Mouse (Mus musculus): ENCODE results near the gene Atxn1. TPM values are rescaled to one million over a fixed set of nuclear protein-coding genes. Genes with fewer than 3 reads are reported as not detected.

Gene Atxn1
- total RNA-seq, 2 experiments from 2014 or later, result 145 to 169 TPM

DNA sequence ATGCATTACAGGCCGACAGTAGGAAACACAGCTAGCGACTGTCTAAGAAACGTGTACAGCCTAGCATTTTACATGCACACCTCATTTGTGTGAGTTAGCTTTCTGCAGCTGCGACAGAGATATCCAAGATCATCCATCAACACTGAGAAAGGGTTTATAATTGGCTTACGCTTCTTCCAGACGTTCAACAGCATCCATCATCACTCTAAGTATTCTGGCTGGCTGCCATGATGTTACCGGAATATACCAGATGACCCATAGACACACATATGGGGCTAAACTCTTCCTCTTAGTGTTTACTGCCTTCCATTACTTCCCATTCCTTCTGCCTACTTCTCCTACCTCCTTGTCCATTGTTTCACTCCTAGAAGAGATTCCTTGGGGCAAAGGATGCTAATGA lies 369.4 kb downstream of the Atxn1 start:
- no peak for DNase-seq (ENCODE audit: low spot score in 2 of 2)
- intact Hi-C loops (cut with DNase I), result no loop called here

DNA sequence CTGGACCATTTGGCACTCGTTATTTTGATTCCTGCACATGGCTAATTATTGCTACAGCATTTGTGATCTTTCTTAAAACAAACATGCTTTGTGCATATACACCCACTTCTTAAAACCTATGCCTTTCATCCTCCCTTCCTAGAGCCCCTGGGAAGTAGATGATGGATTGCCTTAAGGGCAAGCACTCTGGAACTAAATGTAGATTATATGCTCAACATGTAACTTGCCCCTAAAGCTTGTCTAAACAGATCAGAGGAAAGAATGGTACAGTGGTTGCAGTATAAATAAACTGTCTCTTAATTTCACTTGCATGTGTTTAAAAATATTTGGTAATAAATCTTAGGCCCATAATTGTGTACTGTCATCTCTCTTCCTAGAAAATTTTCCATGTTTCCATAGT lies 370.9 kb downstream of the Atxn1 start:
- DNase-seq (ENCODE audit: low spot score in 2 of 2), result no peak
- intact Hi-C loops (cut with DNase I), result no loop called here

DNA sequence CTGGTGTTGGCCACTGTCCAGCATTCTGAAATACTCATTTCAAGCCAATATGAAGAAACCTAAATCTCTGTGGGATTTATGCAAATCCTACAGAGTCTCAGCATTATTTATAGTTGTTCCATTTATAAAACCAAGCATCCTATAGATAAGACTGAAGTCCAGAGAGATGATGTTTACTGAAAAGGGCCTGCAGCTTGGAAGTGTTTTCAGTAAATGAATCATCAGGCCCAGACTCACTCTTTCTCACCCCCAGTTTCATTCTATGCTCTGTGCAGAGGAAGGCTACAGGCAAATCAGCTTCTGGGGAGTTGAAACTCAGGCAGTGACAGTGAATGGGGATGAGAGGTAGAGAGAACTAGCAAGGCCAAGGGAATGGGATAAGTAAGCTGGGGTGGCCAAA lies 373.9 kb downstream of the Atxn1 start:
- DNase-seq (ENCODE audit: low spot score in 2 of 2), result no peak
- intact Hi-C loops (cut with DNase I), result no loop called here

DNA sequence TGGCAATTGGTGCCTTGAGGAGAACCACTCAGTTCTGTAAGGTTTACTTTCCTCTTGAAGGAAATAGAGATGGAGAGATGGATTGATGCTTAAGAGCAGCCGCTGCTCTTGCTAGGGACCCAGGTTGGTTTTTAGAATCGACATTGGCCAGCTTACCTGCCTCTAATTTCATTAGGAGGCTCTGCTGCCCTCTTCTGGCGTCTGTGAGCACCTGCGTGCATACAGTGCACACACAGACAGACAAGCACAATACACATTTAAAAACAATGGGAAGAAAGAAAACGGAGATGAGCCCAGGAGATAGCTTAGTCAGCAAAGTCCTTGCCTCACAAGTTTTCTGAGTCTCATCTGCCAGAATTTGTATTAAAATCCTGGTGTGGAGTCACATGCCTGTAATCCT lies 381.7 kb downstream of the Atxn1 start:
- DNase-seq (ENCODE audit: low spot score in 2 of 2), result no peak
- intact Hi-C loops (cut with DNase I), result no loop called here

DNA sequence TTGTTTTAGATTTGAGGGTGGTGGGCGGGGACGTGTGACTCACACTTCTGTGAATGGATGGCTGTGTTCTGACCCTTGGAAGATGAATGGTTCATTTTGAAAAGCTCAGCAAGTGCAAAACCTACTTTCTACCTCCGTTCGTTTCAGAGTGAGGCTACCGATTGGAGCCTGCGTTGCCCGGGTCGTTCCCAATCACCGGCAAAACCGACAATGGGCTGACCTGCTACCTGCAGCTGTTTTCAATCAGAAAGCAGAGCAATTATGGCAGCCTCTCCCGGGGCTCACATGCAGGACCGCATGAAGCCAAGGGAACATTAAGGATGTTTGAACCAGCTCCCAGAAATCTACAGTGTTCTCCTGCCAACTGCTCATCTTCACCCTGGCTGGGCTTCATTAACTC lies 382.5 kb downstream of the Atxn1 start:
- DNase-seq (ENCODE audit: low spot score in 2 of 2), result no peak
- intact Hi-C loops (cut with DNase I), result no loop called here

DNA sequence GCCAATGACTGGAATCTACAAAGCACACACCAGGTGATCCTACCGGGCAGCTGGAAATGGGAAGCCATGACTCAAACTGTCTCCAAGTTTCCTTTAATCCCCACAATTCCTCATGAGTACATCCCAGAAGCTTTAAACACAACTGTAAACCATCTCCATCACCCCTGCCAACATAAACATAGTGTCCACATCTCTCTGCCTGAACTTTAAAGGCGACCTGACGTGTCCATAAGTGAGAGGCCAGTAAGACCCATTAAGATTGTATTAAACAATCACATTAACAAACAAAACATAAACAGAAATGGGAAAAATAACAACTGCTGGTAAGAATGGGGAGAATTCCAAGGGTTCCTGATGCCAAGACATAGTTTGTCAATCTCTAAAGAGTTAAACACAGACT lies 385.1 kb downstream of the Atxn1 start:
- intact Hi-C loops (cut with DNase I), result loop anchor here (10.0 kb wide), 1 partner anchor 385 kb away; the partner anchor contains the start of gene Atxn1
- no peak for DNase-seq (ENCODE audit: low spot score in 2 of 2)

DNA sequence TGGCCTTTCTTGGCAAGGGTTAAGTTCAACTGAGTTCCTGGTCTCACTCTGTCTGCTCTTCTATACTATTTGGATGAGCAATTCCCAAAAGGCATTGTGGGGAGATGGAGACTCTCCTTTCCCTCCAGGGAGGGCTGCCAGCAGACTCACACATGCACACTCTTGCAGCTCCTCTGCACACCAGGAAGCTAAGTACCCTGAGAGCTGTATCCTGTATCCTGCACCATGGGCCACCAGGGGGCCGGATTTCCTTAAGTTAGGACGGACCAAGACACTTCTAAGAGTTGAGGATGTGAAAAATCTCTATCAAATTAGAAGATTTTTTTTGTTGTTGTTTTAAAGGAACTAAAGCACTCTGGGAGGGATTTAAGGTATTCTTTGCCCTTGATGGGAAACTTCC lies 387.0 kb downstream of the Atxn1 start:
- intact Hi-C loops (cut with DNase I), result loop anchor here (10.0 kb wide), 1 partner anchor 387 kb away; the partner anchor contains the start of gene Atxn1
- no peak for DNase-seq (ENCODE audit: low spot score in 2 of 2)

DNA sequence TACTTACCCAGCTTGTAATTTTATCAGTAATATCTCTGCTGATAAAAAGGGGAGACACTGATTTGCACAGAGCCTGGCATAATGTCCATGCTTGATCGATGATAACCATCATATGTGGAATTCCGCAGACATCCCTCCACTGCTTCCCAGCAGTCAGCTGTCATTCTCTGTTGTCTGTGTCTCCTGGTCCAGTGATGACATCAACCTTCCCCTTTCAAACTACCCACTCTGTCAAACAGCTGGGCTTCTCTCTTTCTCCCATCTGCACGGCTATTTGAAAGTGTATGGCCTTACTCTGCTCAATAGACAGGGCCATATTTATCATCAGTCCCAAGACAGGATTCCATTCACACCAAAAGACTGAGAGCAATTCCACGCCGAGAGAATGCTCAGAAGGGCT lies 387.4 kb downstream of the Atxn1 start:
- no peak for DNase-seq (ENCODE audit: low spot score in 2 of 2)
- intact Hi-C loops (cut with DNase I), result loop anchor here (10.0 kb wide), 1 partner anchor 387 kb away; the partner anchor contains the start of gene Atxn1

DNA sequence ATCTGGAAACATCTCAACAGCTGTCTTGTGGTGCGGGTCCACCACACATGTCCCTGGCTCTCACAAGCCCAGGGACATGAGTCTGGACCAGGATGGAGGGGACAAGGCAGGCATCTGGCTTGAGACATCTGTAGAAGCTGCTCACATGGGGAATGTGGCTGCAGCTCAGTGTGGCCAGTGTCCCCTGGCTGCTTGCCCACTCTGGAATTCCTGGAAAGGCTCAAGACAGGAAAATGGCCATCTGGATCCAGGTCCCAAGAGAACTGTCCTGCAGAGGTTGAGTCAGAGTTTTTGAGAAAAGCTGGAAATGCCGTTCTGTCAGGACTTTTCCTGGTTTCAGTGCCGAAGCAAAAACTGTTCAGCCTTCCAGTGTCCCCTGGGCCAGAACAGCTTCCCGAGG lies 388.6 kb downstream of the Atxn1 start:
- intact Hi-C loops (cut with DNase I), result loop anchor here (10.0 kb wide), 1 partner anchor 389 kb away; the partner anchor contains the start of gene Atxn1
- no peak for DNase-seq (ENCODE audit: low spot score in 2 of 2)

DNA sequence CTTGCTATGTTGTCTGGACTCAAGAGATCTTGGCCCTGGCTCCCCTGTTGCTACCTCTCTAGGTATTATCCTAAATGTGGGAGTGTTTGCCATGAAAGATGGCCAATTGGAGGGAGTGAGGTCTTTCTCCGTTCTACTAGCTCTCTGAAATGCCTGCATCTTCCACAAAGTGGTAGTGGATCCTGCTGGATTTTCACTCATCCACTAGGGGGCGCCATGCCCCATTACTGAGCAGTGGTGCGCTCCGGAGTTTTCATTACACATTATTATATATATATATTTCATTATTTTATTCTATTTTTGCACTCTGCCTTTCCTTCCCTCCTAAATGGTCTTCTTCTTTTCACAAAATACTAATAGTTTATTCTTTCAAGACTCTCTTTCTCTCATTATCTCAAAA lies 392.0 kb downstream of the Atxn1 start:
- intact Hi-C loops (cut with DNase I), result loop anchor here (5.0 to 10.0 kb wide), 2 partner anchors 65 to 392 kb away; partner anchors contain the start of gene Atxn1
- DNase-seq (ENCODE audit: low spot score in 2 of 2), result peak; percentile 79 to 80

DNA sequence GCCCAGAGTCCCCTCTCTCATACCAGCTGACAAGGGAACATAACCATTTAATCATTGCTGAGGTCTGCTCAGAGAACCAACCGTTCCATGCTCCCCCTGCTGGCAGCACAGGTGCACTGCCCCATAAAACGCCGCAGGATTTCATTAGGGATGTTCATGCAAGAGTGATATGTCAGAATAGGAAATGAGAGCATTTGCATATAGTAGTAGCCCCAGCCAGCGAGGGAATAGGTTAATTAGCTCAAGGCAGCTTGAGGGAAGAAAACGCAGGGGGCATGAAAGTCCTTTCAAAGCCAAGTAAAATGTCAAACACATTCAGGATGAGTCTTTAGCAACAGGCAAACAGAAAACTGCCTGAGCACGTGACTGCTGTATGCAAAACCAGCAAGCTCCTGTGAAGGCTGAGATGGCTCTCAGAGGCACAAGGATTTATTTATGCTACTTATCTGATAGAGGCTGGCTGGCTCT lies 393.0 kb downstream of the Atxn1 start:
- intact Hi-C loops (cut with DNase I), result loop anchor here (2.0 to 10.0 kb wide), 3 partner anchors 33 to 393 kb away; partner anchors contain the start of gene Atxn1
- peak; percentile 92 to 94 for DNase-seq (ENCODE audit: low spot score in 2 of 2)

DNA sequence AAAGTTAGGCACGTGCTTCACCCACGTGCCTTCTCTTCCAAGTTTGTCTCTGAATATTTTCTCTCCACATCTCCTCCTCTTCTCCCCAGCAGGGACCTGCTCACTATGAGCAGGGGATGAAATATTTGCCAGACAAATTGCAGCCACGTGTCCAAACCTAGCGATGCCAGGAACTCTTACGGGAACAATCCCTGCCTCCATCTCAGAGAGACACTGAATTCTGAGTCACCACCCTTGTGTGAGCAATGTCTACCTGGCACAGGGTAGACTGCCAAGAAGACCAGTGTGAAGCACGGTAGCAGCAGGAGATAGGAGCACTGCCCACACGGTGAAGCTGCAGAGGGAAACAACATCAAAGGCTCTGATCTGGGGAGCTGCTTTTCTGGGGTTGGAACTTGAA lies 394.9 kb downstream of the Atxn1 start:
- DNase-seq (ENCODE audit: low spot score in 2 of 2), result peak in 1 of 2 experiments; percentile 22
- intact Hi-C loops (cut with DNase I), result loop anchor here (2.0 to 10.0 kb wide), 3 partner anchors 31 to 395 kb away; partner anchors contain the start of gene Atxn1

DNA sequence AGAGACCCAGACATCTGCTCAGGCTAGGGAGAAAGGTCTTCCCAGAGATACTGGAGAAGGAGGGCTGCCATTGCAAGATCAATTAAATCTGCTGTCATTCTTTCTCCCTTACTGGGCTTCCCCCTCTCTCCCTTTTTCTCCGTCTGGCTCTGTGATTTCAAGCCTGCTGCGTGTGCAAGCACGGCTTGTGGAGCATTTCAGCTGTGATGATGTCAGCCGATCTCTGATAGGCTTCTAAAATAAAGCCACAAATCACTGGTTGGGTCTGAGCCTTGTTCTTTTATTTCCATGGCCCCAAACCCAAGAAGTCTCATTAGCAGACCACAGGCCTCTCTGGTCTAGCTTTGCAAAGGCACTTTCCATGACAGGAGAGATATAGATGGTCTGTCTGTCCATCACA lies 399.9 kb downstream of the Atxn1 start:
- intact Hi-C loops (cut with DNase I), result no loop called here
- DNase-seq (ENCODE audit: low spot score in 2 of 2), result no peak

DNA sequence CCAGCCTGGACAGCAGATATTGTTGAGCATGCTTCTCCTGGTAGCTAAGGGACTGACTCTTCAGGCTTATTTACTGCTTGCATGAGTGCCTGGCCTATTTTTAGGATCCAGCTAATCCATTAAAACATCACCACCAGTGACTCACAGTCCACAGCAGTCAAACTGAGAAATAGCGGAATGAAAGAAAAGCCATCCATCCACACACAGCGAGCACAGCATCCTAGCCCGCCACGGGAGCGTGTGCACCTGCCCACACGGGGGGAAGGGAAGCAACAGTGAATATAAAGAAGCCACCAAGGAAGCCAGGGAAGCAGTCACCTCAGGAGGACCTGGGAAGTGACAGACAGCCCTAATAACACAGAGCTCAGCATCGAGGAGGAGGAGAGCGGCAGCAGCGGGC lies 402.8 kb downstream of the Atxn1 start:
- intact Hi-C loops (cut with DNase I), result no loop called here
- no peak for DNase-seq (ENCODE audit: low spot score in 2 of 2)

DNA sequence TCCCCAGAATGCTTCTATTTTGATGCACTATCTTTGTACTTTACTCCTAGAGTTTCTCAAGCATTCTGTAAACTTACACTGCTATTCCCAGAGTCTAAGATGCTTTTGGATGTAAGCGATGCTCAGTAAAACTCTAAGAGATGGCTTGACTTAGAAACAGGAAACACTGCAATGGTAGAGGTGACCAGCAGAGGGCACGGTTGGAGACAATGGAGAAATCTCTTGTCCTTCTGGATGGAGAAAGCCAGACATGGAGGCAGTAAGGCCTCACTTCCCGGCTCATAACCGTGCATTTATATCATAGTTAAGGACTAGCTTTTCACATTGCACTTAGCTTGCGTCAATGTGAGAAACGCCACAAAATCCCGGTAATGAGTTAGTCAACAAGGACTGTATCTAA lies 404.3 kb downstream of the Atxn1 start:
- no peak for DNase-seq (ENCODE audit: low spot score in 2 of 2)
- intact Hi-C loops (cut with DNase I), result no loop called here

DNA sequence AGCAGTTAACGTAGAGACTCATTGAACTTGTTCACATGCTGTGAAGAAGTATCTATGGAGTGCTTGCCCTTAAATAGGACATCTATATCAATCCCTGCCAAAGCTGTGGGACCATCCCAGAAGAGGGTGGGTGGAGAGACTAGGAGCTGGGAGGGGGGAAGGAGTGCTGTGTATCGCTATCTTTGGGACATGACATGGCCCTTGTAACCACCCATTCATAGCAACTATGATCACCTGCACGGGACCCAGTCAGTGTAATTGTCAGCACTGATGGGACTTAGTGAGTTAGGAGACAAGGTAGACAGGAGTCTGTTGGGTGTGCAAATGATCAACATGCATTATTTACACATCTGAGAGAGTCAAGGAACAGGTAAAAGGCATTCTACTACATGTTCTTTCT lies 405.6 kb downstream of the Atxn1 start:
- intact Hi-C loops (cut with DNase I), result no loop called here

DNA sequence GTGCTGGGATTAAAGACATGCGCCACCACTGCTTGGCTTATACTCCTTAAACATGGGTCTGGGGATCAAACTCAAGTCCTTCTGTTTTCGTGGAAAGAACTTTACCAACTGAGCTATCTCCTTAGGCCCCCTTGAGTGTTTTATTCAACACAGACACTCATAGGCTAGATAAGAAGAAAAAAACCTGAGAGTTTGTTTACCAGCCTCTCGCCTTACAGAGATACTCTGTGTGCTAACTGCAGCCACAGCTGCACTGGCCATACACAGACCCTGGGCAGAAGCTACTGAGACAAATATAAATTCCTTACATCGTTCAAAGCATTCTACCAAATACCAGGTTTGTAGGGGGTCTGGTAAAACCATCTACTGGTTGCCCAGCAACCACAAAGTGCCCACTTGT lies 406.4 kb downstream of the Atxn1 start:
- intact Hi-C loops (cut with DNase I), result no loop called here
- DNase-seq (ENCODE audit: low spot score in 2 of 2), result no peak

More for the DNA sequence above, 405.6 kb downstream of the Atxn1 start:
- no peak for DNase-seq (ENCODE audit: low spot score in 2 of 2)

DNA sequence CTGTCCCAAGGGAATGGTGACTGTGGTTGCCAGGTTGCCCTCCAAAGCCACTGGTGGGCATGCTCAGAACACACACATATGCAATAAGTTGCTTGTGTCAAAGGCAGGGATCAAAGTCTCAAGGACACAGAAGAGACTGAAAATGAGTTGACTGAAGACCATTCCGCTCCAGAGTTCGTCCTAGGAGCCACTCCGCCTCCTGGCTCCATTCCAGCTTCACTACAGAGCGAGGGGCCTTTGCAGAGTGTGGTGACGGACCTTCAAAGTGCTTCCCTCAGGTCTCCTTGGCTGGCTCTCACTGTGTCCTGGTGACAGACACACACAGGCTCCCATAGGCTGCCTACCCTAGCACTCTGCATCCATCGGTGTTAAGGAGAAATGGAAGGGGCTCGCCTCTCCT lies 411.1 kb downstream of the Atxn1 start:
- DNase-seq (ENCODE audit: low spot score in 2 of 2), result no peak
- intact Hi-C loops (cut with DNase I), result no loop called here

DNA sequence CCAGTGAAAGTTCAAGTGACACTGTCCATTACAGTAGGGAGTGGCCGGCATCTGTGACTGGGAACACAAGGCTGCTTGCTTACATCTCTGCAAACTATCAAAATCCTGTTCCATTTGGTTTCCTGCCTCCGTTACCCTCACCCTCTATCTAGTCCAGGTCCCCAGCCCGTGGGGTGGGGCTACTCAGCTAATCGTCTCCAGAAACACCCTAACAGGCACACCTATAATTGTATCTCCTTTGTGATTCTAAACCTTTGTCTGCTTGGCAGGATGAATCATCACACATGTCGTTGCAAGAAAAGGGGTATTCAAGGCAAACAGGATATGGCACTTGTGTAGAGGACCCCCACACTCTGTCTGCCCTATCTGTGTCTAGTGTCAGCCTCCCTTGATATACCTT lies 417.3 kb downstream of the Atxn1 start:
- intact Hi-C loops (cut with DNase I), result no loop called here
- no peak for DNase-seq (ENCODE audit: low spot score in 2 of 2)

DNA sequence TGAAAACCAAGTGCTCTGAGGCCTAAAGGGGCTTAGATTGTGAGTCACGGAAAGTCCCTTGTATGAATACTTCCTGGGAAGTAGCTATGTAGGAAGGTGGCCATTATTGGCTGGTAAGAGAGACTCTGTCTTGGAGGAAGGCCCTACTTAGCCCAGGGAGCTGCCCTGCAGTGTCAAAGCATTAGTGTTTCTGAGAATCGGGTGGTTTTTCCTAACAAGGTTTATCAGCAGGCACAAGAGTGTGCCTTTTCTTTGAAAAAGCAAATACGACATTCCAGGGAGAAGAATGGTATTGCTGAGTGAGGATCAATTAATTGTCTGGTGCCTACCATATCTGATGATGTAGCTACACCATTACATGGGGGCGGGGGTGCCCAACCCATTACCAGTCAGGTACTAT lies 417.9 kb downstream of the Atxn1 start:
- DNase-seq (ENCODE audit: low spot score in 2 of 2), result no peak
- intact Hi-C loops (cut with DNase I), result no loop called here

DNA sequence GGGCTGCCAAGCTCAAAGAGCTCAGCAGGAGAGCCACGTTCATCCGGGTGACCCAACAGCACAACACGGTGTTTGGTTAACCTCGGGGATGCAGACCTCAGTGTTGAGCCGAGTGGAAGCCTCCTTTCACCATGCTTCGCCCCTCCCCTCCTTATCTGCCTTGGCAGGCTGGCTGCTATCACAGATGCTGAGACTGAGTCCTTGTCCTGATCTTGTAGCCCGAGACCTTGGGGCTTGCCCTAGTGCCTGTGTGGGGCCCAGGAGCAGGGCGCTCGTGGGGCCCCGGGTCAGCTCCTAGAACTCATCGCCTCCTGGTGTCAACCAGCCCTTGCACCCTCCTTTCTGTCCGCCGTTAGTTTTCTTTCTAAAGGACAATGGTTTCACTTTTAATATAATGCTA lies 418.8 kb downstream of the Atxn1 start:
- intact Hi-C loops (cut with DNase I), result no loop called here
- DNase-seq (ENCODE audit: low spot score in 2 of 2), result no peak

DNA sequence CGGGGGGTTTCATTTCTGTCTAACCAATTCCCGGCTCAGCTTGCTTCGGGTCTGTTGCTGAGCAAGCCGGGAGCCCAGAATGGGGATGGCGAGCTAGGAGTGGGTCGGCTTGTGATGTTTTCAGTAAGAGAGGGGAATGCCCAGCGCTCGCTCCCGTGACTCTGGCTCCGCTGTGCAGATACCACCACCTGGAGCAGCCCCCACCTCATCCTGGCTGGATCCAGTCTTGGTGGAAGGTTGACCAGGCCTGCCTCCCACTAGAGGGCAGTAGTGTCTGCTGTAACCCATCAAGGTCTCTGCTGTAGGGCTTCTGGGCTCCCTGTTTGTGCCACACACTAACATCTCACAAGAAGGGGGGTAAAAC lies 425.6 kb downstream of the Atxn1 start:
- intact Hi-C loops (cut with DNase I), result loop anchor here (2.0 kb wide), 1 partner anchor 32 kb away; no protein-coding TSS in a partner anchor

More for the DNA sequence above, 425.6 kb downstream of the Atxn1 start:
- peak; percentile 87 to 94 for DNase-seq (ENCODE audit: low spot score in 2 of 2)
